Mouse (Mus musculus) adrenal gland, postnatal 10 days (tissue): ENCODE measurements around the gene Snrpd3. TPM values are rescaled to one million over a fixed set of nuclear protein-coding genes. Genes with fewer than 3 reads are reported as not detected.
"Not testable (repeated sequence)": the region's sequence is repeated elsewhere in the genome, so short reads cannot be mapped to it uniquely, and the experiment has no call there.

Source experiments
- DNase-seq: peaks from one replicate; pipeline ENCODE4 v3.0.0; 2021; ENCODE audit warnings: mixed read lengths
- long read RNA-seq, 2 experiments: library from polyadenylated mRNA; stranded (forward); transcript quantifications; one replicate each; pipeline ENCODE4 v2.0.0; 2021
- total RNA-seq, 2 experiments: library from RNA; stranded (reverse); gene quantifications; 2 replicates each; pipeline ENCODE4 v1.2.3; 2021

Gene Snrpd3
- 10 to 100 TPM; 96.8 to 100.0 TPM for total RNA-seq
- long read RNA-seq, experiment 1, transcript Snrpd3-201 (4 exons, 3,036 nt), result major isoform, 76 of 95 reads
- long read RNA-seq, experiment 1, partial matches to known transcripts, result 17 of 95 reads
- long read RNA-seq, experiment 1, other reads (novel, unspliced or antisense), result 1 of 95 reads
- long read RNA-seq, experiment 2, transcript Snrpd3-201 (4 exons, 3,036 nt), result major isoform, 18 of 20 reads
- long read RNA-seq, experiment 2, partial matches to known transcripts, result 2 of 20 reads
- long read RNA-seq, experiment 2, other reads (novel, unspliced or antisense), result 0 of 20 reads

DNA sequence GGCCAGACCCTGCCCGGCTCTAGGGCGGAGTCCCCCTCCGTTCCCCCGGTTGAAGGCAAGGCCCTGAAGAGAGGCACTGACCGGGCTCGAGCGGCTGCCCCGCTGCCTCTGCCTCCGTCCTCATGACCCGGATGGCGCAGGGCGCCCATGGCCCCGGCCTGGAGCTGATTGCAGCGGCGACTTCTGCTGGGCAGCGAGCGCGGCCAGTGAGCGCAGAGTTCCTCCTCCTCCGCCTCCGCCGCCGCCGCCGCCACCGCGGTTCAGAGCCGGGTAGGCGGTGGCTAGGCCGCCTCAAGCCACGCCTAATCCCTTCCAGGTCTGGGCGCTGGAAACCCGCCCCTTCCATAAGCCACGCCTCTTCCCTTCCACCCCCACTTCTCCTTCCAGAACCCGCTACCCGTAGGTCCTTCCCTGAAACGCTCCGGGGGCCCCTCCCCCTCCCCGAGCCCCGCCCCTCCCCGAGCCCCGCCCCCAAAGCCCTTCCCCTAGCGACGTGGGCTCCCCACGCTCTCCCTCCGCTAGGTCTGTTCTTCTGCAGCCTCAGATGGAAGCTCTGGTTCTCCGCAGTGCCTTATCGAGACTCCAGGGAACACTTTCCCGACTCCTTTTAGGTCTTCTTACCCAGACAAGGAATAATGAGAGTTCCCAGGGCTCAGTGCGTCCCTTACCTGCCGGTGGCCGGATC is at the start of gene Snrpd3:
Gene Snrpd3 (plus strand): TSS at position 479 of the 685 bp plus-strand sequence.
- DNase-seq, result peak; percentile 95

DNA sequence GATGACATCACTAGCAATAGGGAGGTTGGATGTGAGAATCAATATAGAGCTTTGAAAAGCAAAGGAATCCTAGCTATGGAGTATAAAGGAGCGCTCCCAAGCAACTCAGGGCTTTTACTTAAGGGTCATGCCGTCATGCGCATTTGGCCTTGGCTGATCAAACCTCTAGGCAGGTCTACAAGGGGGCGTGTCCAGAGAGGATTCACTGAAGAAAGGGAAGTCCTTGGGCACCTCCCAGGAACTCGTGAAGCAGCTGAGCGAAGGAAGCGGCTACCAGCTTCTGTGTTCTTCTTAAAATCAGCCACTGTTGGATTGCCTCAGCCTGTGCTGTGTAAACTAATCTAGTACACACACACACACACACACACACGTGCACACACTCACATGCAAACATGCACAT is 43.9 kb upstream of the Snrpd3 start:
- no peak for DNase-seq

DNA sequence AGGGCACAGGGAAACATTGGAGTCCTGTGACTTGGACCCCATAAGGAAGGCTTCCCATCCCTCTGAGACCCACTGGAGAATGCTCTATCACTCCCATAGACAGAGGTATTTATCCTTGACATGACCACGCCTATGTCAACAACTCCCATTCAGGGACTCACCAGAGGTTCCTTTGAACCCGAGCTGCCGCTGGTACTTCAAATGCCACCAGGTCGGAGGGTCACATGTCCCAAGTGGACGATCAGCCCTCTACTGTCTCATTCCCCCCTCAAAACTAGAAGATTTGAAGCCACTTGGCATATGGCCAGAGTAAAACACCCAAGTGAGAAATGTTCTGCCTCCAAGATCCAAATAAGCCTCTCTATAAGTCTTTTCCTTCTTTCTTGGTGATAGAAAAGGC is 42.8 kb upstream of the Snrpd3 start:
- DNase-seq, result no peak

DNA sequence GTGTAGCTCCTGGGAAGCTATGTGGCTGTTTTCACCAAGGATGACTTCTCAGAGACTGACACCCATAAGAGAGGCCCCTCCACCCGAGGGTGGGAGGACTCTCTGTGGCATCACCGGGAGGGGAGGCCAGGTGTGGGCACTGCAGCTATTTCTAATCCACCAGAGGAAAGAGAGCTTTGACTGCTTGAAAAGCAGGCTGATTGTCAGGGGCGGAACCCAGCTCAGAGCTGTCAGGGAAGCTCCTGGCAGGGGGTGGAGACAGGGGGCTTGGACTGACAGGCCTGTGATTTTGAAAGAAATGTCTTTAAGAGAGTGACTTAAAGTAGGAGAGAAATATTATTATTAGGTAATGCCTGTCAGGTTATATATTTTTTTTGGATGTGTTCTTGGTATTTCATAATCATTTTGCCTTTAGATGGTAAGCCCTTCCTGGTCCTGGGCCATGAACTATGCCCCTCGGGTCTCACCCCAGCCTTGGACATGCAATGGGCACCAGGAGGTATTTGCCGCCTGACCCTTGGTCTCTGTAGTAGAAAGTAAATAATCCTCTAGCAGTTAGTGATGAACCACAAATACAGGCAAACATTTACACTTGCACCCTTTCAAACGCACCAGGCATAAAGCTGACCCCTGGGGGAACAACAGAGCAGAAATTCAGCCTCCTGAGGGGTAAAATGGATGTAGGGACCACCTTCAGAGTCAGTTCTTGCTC is 42.1 kb upstream of the Snrpd3 start:
- not testable (repeated sequence) for DNase-seq

DNA sequence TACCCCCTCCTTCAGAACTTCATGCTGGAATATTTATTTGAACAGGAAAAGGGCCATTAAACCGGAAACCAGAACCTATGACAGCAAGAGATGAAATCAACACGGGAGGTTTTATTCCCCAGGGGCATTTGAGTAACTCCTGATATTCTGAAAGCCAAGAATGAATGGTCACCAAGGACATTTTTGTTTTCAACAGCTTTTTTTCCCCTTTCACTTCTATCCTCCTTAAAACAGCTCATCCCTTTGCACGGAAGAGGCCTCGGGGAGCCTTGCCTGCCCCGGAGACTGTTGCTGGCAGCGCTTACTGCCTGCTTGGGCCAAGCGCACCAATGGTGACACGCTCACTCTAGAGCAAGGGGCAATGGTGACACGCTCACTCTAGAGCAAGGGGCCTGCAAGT is 40.3 kb upstream of the Snrpd3 start:
- peak; percentile 69 for DNase-seq

DNA sequence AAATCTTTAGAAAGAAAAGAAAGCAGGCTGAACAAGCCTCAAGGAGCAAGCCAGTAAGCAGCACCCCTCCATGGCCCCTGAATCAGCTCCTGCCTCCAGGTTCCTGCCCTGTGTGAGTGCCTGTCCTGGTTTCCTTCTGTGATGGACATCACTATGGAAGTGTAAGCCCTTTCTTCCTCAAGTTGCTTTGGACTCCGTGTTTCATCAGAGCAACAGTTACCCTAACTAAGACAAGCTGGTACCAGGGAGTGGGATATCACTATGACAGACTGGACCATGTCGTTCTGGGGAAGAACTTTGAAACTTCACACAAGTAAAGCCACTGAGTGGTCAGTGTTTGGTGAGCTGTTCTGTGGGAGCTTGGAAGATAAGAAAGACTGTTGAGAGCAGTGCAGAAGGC is 37.4 kb upstream of the Snrpd3 start:
- DNase-seq, result no peak

DNA sequence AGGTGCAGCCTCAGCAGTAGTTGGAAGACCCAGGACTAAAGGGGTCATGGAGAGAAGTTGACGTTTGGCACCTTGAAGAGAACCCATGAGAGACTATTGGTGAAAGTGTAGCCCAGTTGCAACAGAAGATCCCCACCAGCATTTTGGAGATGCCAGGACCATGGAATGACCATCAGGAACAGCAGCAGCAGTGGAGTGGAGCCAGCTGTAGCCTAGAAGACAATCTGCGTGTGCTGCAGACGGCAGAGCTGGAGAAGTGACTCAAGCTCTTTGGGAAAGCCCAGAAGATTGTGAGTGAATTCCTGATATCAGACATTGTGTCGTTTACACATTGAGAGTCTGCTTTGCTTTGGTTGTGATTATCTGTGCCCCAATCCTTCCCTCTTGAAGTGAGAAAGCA is 35.6 kb upstream of the Snrpd3 start:
- DNase-seq, result no peak

DNA sequence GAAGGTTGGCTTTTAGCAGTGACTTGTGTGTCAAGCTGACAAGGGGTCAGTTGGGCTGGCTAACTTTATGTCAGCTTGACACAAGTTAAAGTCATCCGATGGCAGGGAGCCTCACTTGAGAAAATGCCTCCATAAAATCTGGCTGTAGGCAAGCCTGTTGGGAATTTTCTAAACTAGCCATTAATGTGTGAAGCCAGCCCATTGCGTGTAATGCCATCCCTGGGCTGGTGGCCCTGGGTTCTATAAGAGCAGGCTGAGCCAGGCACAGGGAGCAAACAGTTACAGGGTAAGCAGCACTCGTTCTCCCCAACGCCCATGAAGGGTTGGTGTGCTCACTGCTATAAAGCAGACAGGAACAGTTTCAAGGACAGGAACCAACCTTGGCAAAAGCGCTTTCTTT is 35.1 kb upstream of the Snrpd3 start:
- no peak for DNase-seq

DNA sequence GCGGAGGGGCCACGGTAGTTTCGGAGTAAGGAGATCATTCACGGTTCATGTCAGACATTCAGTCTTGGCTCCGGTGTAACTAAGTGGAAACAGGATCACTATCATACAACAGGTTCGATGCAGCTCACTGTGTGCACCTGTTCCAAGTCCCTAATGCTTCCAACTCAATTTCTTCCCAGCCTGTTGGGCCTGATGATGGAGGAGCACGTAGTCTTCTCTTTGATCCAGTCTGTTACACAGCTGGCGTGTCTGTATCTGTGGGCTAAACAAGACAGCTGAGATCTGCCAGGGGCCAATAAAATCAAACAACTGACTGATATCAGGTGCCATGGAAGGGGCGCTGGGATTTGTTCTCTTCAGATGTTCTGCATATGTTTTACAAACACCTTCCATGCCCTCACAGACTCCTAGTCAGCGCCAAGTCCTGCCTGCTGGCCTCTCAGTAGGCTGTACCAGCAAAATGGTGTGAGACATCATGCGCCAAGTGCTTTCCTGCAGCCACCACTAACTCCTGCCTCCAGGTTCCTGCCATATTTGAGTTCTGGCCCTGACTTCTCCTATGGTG is 34.4 kb upstream of the Snrpd3 start:
- no peak for DNase-seq

DNA sequence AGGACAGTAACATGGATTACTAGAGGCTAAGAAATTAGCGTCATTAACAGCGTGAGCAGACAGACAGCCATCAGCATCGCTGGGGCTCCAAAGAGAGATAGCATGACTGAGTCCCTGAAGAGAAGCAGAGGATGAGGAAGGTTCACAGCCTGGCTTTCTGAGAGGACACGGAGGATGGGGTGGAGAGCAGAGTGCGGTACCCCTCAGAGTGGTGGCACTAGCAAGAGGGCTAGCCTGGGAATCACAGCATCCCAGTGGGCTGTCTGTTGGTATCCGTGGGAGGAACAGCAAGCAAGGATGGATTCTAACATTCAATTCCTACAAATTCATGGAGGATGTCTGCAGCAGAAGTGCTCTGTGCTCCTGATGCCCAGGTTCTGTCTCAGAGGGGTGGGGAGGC is 33.3 kb upstream of the Snrpd3 start:
- DNase-seq, result no peak

DNA sequence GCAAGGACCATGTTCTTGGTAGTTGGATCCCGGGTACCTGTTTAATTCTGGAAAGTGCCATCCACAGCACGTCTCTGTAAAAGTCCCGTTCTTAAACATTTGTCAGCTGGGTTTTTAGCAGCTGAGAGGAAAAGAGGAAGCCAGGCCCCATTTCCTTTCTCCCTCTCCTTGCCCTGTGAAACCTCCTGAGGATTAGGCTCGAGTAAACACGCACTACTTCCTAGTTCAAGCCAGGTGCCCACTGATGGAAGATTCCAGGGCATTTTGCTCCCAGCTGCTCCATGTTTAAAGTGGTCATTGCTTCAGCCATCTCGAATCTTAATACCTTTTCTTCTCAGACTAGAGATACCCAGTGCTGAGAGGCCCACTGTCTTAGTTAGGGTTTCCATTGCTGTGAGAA is 32.6 kb upstream of the Snrpd3 start:
- DNase-seq, result no peak

DNA sequence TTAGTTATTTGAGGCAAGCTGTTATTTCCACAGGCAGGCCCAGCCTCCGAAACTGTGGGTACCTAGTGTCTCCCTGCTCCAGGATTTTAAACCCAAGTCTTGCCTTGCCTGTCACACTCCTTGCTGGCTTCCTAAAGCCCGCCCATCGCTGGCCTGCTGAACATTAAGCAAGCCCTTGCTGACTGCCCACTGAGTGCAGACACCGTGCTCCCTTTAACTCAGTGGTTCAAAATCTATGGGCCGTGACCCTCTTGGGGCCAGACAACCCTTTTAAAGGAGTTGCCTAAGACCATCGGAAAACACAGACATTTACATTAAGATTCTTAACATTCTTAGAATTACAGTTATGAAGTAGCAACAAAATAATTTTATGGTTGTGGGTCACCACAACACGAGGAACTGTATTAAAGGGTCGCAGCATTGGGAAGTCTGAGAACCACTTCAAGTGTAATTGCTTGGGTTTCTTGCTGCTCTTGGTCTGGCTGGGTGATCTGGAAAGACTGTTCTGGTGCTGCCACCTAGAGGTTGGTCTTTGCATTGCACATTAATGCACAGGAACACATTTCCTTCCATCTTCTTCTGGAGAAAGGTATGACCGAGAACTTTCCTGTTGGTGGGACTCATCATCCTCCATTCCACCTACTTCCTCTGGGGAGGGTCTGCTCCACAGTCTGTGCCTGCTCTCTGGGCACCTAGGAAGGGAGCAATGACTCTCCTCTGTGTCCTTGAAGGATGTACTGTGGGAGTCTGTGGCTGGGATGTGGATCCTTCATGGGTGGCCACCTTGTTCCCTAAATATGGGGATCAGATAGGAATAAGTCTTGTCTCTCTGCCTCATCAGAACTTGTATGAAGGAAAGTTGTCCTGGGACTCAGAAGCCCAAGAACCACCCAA is 31.0 kb upstream of the Snrpd3 start:
- DNase-seq, result peak; percentile 87

DNA sequence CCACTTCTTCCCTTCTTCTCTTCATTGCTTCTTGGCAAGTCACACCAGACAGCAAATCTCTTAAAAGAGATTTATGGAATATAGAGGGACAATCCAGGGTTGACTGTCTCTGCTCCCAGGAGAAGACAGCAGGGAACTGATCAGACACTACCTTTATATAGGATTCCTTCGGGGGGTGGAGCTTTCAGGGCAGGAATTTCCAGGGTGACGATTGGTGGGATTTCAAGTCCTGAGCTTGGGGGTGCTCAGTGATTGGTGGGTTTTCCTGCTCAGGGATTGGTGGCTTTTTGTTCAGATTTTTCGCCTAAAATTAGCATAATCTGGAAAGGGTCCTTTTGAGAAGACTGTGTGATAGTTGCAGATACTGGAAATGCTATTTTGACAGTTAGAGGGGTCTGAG is 30.2 kb upstream of the Snrpd3 start:
- no peak for DNase-seq

DNA sequence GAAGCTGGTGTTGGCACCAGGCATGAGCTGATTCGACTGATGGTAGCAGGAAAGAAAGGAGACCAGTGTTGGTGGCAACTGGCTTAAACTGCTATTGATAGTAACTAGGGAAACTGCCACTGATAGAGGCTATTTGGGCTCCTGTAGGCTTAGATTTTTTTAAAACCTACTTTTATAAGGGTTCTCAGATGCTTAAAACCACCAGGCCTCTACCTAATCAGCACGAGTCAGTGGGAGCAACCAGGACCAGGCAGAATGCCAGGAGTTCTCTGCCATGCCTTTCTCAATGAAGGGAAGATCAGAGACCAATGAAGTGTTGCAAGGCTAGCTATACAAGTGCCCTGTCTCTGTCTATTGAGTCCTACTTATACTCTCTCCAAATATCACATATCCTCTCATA is 27.8 kb upstream of the Snrpd3 start:
- DNase-seq, result no peak

DNA sequence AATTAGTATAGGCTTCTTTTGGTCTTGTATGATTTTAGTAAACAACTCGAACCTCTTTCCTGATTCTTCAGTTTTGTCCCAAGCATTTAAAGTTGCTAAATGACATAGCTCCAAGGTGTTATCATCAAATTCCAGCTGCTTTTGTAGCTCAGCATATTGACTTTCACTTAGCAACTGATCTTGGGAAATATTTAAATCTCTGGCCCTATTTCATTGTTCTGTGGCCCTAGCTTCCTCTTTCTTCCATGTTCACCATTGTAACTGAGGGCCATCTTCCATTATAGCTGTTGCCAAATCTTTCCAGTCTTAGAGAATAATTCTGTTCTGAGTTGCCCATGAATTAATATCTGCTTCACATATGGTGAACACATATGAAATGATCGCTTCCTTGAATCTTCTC is 26.6 kb upstream of the Snrpd3 start:
- no peak for DNase-seq

DNA sequence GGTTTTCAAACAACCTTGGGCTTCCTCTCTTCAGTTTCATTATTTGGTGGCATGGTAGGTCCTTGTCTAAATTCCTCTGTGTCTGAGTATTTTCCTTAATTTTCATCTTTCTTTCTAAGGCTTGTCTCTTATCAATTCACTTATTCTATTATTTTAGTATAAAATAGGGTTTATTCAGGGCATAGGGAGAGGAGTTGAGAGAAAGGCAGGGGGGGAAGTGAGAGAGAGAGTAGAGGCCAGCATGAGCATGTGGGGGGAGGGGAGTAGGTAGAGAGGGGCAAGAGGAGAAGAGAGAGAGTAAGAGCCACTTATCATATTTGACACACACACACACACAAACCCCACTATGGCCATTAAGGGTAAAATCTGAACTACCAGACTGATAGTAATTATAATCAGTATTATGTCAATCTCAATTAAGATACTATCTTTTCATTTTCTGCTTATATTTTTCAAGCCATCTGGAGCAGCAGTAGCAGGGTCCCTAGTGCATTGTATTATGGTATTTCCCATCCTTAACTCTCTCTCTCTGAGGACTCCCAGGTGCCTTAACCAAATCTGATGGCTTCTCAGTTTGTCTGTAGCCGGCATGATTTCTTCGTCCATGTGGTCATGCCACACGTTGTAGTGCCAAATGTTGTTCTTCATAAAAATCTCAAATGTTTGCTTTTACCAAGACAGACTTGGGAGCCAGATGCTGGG is 26.0 kb upstream of the Snrpd3 start:
- no peak for DNase-seq

DNA sequence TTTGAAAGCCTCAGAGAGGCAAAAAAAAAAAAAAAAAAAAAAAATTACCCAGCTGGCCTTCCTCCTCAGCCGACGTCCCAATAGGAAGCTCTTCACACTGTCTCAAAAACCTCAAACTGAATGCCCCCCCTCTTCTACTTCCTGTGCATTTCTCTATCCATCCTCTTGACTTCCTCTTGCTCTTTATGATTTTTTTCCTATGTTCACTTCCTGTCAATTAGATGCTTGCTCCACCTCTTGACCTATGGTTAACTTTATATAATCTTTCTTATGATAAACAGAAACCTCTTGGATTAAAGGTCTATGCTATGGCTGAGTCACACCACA is 25.5 kb upstream of the Snrpd3 start:
- no peak for DNase-seq

DNA sequence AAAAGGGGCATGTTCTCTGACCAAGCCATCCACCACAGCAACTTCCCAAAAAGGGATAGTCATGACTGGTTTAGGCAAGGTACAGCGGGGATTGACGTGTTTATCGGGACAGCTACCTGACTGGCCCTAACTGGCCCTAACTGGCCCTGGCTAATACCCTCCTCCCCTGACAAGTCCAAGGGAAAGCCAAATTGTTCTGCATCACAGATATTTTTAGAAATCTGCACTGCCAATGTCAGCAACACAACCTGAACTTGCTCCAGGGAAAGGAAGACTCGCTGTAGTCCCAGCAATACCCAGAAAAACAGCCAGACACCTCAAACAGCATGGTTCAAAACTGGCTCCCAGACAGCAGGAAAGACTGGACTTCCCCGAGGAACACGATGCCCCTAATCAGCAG is 22.0 kb upstream of the Snrpd3 start:
- DNase-seq, result no peak

DNA sequence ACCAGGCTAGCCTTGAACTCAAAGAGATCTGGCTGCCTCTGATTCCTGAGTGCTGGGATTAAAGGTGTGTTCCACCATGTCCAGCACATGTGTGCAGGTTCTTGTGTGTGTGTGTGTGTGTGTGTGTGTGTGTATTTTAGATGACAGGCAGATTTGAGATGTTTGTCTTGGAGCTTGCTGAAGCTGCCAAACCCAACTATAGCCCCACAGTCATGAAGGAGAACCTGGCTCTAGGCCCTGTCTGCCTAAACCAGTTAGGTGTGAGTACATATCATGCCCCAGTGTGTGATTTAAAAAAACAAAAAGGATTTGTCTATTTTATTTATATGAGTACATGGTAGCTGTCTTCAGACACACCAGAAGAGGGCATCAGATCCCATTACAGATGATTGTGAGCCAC is 21.4 kb upstream of the Snrpd3 start:
- DNase-seq, result no peak

DNA sequence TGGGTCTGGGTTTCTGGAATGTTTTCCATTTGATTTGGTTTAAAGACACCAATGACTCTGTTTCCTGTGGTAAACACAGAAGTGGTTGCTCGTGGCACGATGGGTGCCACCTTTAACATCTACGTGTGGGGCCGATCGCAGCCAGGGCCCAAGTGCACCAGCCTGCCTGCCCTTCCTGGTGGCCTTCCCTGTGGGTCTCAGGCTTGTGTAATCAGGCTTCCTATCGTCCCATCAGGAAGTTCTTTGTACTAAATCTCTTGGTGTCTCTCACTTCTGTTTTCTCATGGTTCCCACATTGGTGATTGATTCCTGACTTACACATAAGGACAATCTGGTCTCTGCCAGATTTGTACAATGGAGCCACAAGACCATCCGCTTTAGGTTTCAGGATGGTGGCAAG is 18.1 kb upstream of the Snrpd3 start:
- DNase-seq, result not testable (repeated sequence)

DNA sequence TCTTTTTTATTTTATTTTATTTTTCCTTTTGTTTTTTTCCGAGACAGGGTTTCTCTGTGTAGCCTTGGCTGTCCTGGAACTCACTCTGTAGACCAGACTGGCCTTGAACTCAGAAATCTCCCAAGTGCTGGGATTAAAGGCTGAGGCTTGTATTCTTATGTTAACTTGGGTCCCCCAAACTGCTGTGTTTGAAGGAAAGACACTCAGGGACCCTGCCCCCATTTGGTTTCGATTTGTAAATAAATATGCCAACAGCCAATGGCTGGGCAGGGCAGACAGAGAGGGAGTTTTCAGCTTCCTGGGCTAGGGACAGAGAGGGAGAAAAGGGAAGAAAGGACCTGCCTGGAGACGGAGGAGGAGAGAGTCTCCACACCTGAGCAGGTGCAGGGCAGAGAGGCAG is 17.6 kb upstream of the Snrpd3 start:
- DNase-seq, result no peak

DNA sequence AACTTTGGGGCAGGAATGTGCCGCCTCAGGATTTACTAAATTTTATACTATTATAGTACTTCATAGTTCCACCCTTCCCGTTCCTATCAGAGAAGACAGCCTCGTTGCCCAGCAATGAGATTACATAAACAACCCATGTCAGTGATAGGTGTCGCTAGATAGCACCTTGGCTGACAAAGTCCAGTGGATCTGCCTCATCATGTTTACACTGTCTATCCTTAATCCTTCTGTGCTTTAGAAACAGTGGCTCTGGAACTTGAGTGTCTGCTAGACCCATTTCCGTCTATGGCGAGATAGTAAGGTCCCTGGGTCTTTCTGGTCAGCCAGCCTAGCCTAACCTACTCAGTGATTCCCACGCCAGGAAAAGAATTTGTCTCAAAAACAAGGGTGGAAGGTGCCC is 17.0 kb upstream of the Snrpd3 start:
- no peak for DNase-seq
